In genomic region chr17:64681927-64682326, GRCm38 (mm10) we compare ENCODE assay signal across 12 mouse cellular contexts.
DNase-seq lines count a peak whose midpoint lies in the region; ATAC-seq and TF ChIP-seq lines count a peak whose summit lies in the region.
"Had no signal": no experiment of that assay in that cellular context is flagged by ENCODE, and none has a peak within 500 bp of the region (broad histone marks: within the 10 kb centered on the region; RNA-seq: fewer than 3 reads in every experiment).

No protein-coding gene starts in this region.

- no peaks in the 10 kb centered on the region for H3K9me3 ChIP-seq in hindbrain, postnatal 0 days (ENCODE audit: low read length)
- no peaks in the 10 kb centered on the region for H3K9me3 ChIP-seq in hindbrain, embryonic 13.5 days
- H3K9me3 ChIP-seq in kidney, postnatal 0 days (replicated peaks; ENCODE audit: low read length): no peaks in the 10 kb centered on the region
- H3K9me3 ChIP-seq: embryonic facial prominence, embryonic 13.5 days; heart, embryonic 15.5 days; limb, embryonic 15.5 days had no signal

- no peaks in the 10 kb centered on the region for H3K36me3 ChIP-seq in hindbrain, postnatal 0 days (ENCODE audit: insufficient read depth, low read length)
- H3K36me3 ChIP-seq in hindbrain, embryonic 13.5 days: peaks cover 3% of the 10 kb centered on the region
- H3K36me3 ChIP-seq in kidney, postnatal 0 days (ENCODE audit: insufficient read depth, low read length): no peaks in the 10 kb centered on the region
- H3K36me3 ChIP-seq: heart, embryonic 15.5 days had no signal

- ATAC-seq in hindbrain, postnatal 0 days: no peak
- ATAC-seq in hindbrain, embryonic 13.5 days (ENCODE audit: low FRiP score): no peak
- ATAC-seq in kidney, postnatal 0 days (replicated peaks; ENCODE audit: low FRiP score, low read depth): 0 out of 2 replicates have a peak, but pooled peaks have one; percentile 36

- H3K4me2 ChIP-seq in hindbrain, postnatal 0 days (ENCODE audit: low read depth, low read length): no peak overlapping the region
- H3K4me2 ChIP-seq in hindbrain, embryonic 13.5 days: no peak overlapping the region
- H3K4me2 ChIP-seq in kidney, postnatal 0 days (ENCODE audit: low read length): no peak overlapping the region
- H3K4me2 ChIP-seq: embryonic facial prominence, embryonic 13.5 days; heart, embryonic 15.5 days; limb, embryonic 15.5 days had no signal

- H3K27ac ChIP-seq in hindbrain, postnatal 0 days: no peak overlapping the region
- no peak overlapping the region for H3K27ac ChIP-seq in hindbrain, embryonic 13.5 days
- no peak overlapping the region for H3K27ac ChIP-seq in kidney, postnatal 0 days
- H3K27ac ChIP-seq: embryonic facial prominence, embryonic 13.5 days; gastrocnemius, adult 2 months; heart, embryonic 15.5 days had no signal

- H3K9ac ChIP-seq in hindbrain, postnatal 0 days (replicated peaks; ENCODE audit: low read length): no peak overlapping the region
- H3K9ac ChIP-seq in hindbrain, embryonic 13.5 days: no peak overlapping the region
- H3K9ac ChIP-seq in kidney, postnatal 0 days (ENCODE audit: low read depth, low read length): no peak overlapping the region
- H3K9ac ChIP-seq: embryonic facial prominence, embryonic 13.5 days; heart, embryonic 15.5 days; limb, embryonic 15.5 days had no signal

- H3K27me3 ChIP-seq in hindbrain, postnatal 0 days (ENCODE audit: insufficient read depth, low read length): no peaks in the 10 kb centered on the region
- H3K27me3 ChIP-seq in hindbrain, embryonic 13.5 days: no peaks in the 10 kb centered on the region
- no peaks in the 10 kb centered on the region for H3K27me3 ChIP-seq in kidney, postnatal 0 days (ENCODE audit: insufficient read depth, low read length)
- H3K27me3 ChIP-seq: embryonic facial prominence, embryonic 13.5 days; heart, embryonic 15.5 days; limb, embryonic 15.5 days had no signal

- no peaks in the 10 kb centered on the region for H3K4me1 ChIP-seq in hindbrain, postnatal 0 days (ENCODE audit: insufficient read depth, low read length)
- peaks cover 4% of the 10 kb centered on the region; the same call in 1 of the 2 replicates for H3K4me1 ChIP-seq in hindbrain, embryonic 13.5 days (replicated peaks)
- H3K4me1 ChIP-seq in kidney, postnatal 0 days (replicated peaks; ENCODE audit: insufficient read depth, low read length): no peaks in the 10 kb centered on the region
- H3K4me1 ChIP-seq: embryonic facial prominence, embryonic 13.5 days had no signal

- TF ChIP-seq CTCF in hindbrain, postnatal 0 days (IDR thresholded peaks at IDR 0.05; ENCODE audit: low read depth): no peak
- no peak for TF ChIP-seq CTCF in kidney, postnatal 0 days (IDR thresholded peaks at IDR 0.05; ENCODE audit: low read depth)

- WGBS in hindbrain, postnatal 0 days: 41% methylated on average over 2 of the region's 2 CpGs
- WGBS in hindbrain, embryonic 13.5 days: 73% methylated on average over 2 of the region's 2 CpGs
- WGBS in kidney, postnatal 0 days: 23% methylated on average over 2 of the region's 2 CpGs

- peak; percentile 5 for DNase-seq in hindbrain, postnatal 0 days (ENCODE audit: low spot score)
- DNase-seq in adipocyte (ENCODE audit: low spot score): peak; percentile 94
- peak; percentile 54 for DNase-seq in kidney, postnatal 0 days (ENCODE audit: low spot score)
- DNase-seq in lung, postnatal 14 days: peak; percentile 85
- DNase-seq in thymus, postnatal 10 days (ENCODE audit: low spot score in 2 of 2): no peak
- no peak for DNase-seq in embryo, embryonic 10.5 days (ENCODE audit: low spot score)
- DNase-seq: cerebellum, adult 11 months; gastrocnemius, adult 2 months had no signal

- no peak overlapping the region for H3K4me3 ChIP-seq in hindbrain, postnatal 0 days (ENCODE audit: low read length)
- no peak overlapping the region for H3K4me3 ChIP-seq in hindbrain, embryonic 13.5 days
- H3K4me3 ChIP-seq in kidney, postnatal 0 days (replicated peaks; ENCODE audit: low read depth, low read length): no peak overlapping the region
- H3K4me3 ChIP-seq: embryonic facial prominence, embryonic 13.5 days; gastrocnemius, adult 2 months; heart, embryonic 15.5 days; limb, embryonic 15.5 days had no signal

Comparison
In these comparisons a context has a peak if more than half of its experiments do, and no peak if none do; other contexts are left out.
1. DNase-seq: peak in hindbrain, postnatal 0 days (single experiment), adipocyte (single experiment), kidney, postnatal 0 days (single experiment) and lung, postnatal 14 days (single experiment); none in thymus, postnatal 10 days (0 of 2) and embryo, embryonic 10.5 days (single experiment).